Mouse (Mus musculus): ENCODE data around the gene Dnajb12.

Gene Dnajb12

GRCm38 (mm10) chr10:59896211-59896610, 16.9 kb downstream of the Dnajb12 start:
- DNase-seq (ENCODE audit: extremely low spot score, low read depth, low spot score) = no peak

- DNase-seq (ENCODE audit: extremely low spot score, low read depth, low spot score) = no peak
These were observed 17.6 kb downstream of the Dnajb12 start for GRCm38 (mm10) chr10:59896911-59897331.

- no peak for DNase-seq (ENCODE audit: extremely low spot score, low read depth, low spot score)
These were observed 18.2 kb downstream of the Dnajb12 start for GRCm38 (mm10) chr10:59897511-59897910.

- no peak for DNase-seq (ENCODE audit: extremely low spot score, low read depth, low spot score)
These were observed 18.9 kb downstream of the Dnajb12 start for GRCm38 (mm10) chr10:59898180-59898778.

- DNase-seq (ENCODE audit: extremely low spot score, low read depth, low spot score) = no peak
These were observed 19.6 kb downstream of the Dnajb12 start for GRCm38 (mm10) chr10:59898935-59899334.

GRCm38 (mm10) chr10:59899341-59900173, 20.2 kb downstream of the Dnajb12 start:
- no peak for DNase-seq (ENCODE audit: extremely low spot score, low read depth, low spot score)

- no peak for DNase-seq (ENCODE audit: extremely low spot score, low read depth, low spot score)
These were observed 20.7 kb downstream of the Dnajb12 start for GRCm38 (mm10) chr10:59900174-59900435.

- DNase-seq (ENCODE audit: extremely low spot score, low read depth, low spot score) = no peak
These were observed 21.6 kb downstream of the Dnajb12 start for GRCm38 (mm10) chr10:59900939-59901338.

GRCm38 (mm10) chr10:59901463-59901862, 22.1 kb downstream of the Dnajb12 start:
- no peak for DNase-seq (ENCODE audit: extremely low spot score, low read depth, low spot score)

GRCm38 (mm10) chr10:59901986-59902605, 22.7 kb downstream of the Dnajb12 start:
- no peak for DNase-seq (ENCODE audit: extremely low spot score, low read depth, low spot score)

GRCm38 (mm10) chr10:59902606-59902990, 23.2 kb downstream of the Dnajb12 start:
- no peak for DNase-seq (ENCODE audit: extremely low spot score, low read depth, low spot score)

- DNase-seq (ENCODE audit: extremely low spot score, low read depth, low spot score) = no peak
These were observed 23.8 kb downstream of the Dnajb12 start for GRCm38 (mm10) chr10:59903170-59903569.

- DNase-seq (ENCODE audit: extremely low spot score, low read depth, low spot score) = no peak
These were observed 27.8 kb downstream of the Dnajb12 start for GRCm38 (mm10) chr10:59907080-59907609.

- DNase-seq (ENCODE audit: extremely low spot score, low read depth, low spot score) = no peak
These were observed 28.4 kb downstream of the Dnajb12 start for GRCm38 (mm10) chr10:59907695-59908299.

- DNase-seq (ENCODE audit: extremely low spot score, low read depth, low spot score) = no peak
These were observed 29.5 kb downstream of the Dnajb12 start for GRCm38 (mm10) chr10:59908776-59909315.

GRCm38 (mm10) chr10:59909357-59909847, 30.0 kb downstream of the Dnajb12 start:
- no peak for DNase-seq (ENCODE audit: extremely low spot score, low read depth, low spot score)

- DNase-seq (ENCODE audit: extremely low spot score, low read depth, low spot score) = no peak
These were observed 31.7 kb downstream of the Dnajb12 start for GRCm38 (mm10) chr10:59911091-59911490.

- no peak for DNase-seq (ENCODE audit: extremely low spot score, low read depth, low spot score)
These were observed 32.3 kb downstream of the Dnajb12 start for GRCm38 (mm10) chr10:59911561-59912198.

GRCm38 (mm10) chr10:59915196-59915962, 36.0 kb downstream of the Dnajb12 start:
- DNase-seq (ENCODE audit: extremely low spot score, low read depth, low spot score) = no peak

- no peak for DNase-seq (ENCODE audit: extremely low spot score, low read depth, low spot score)
These were observed 36.8 kb downstream of the Dnajb12 start for GRCm38 (mm10) chr10:59916159-59916558.
